Mouse (Mus musculus): ENCODE measurements at regions not wholly inside any gene's neighbourhood (a gene's known extent, or its start where the extent isn't known, plus 50 kb on each side); places are given as distances from the start of the nearest gene placed in this dataset.
A peak's percentile ranks its signal among the peaks of the same experiment; 100 is the strongest.

- DNase-seq = no peak
These were observed 215.9 kb upstream of the Sall1 start for GRCm38 (mm10) chr8:89259881-89260280.

GRCm38 (mm10) chr8:89246342-89246741, 202.4 kb upstream of the Sall1 start:
- DNase-seq = no peak

GRCm38 (mm10) chr8:89245131-89245751, 201.3 kb upstream of the Sall1 start:
- no peak for DNase-seq

GRCm38 (mm10) chr8:89241686-89242085, 197.7 kb upstream of the Sall1 start:
- DNase-seq = peak; percentile 3

- DNase-seq = no peak
These were observed 195.7 kb upstream of the Sall1 start for GRCm38 (mm10) chr8:89239626-89240025.

- no peak for DNase-seq
These were observed 190.1 kb upstream of the Sall1 start for GRCm38 (mm10) chr8:89234041-89234440.

GRCm38 (mm10) chr8:89232318-89232717, 188.4 kb upstream of the Sall1 start:
- no peak for DNase-seq

GRCm38 (mm10) chr8:89229144-89229543, 185.2 kb upstream of the Sall1 start:
- no peak for DNase-seq

GRCm38 (mm10) chr8:89220870-89221269, 176.9 kb upstream of the Sall1 start:
- DNase-seq = no peak

GRCm38 (mm10) chr8:89220381-89220780, 176.4 kb upstream of the Sall1 start:
- DNase-seq = no peak

GRCm38 (mm10) chr8:89219156-89219555, 175.2 kb upstream of the Sall1 start:
- no peak for DNase-seq

- DNase-seq = no peak
These were observed 173.7 kb upstream of the Sall1 start for GRCm38 (mm10) chr8:89217689-89218088.

GRCm38 (mm10) chr8:89211931-89212330, 168.0 kb upstream of the Sall1 start:
- DNase-seq = no peak

- DNase-seq = no peak
These were observed 166.7 kb upstream of the Sall1 start for GRCm38 (mm10) chr8:89210684-89211083.

GRCm38 (mm10) chr8:89207891-89208290, 163.9 kb upstream of the Sall1 start:
- no peak for DNase-seq

- no peak for DNase-seq
These were observed 158.6 kb upstream of the Sall1 start for GRCm38 (mm10) chr8:89202484-89203096.

- DNase-seq = no peak
These were observed 156.3 kb upstream of the Sall1 start for GRCm38 (mm10) chr8:89200301-89200700.

GRCm38 (mm10) chr8:89185314-89185713, 141.4 kb upstream of the Sall1 start:
- DNase-seq = no peak

- no peak for DNase-seq
These were observed 131.7 kb upstream of the Sall1 start for GRCm38 (mm10) chr8:89175631-89176030.

- DNase-seq = no peak
These were observed 127.6 kb upstream of the Sall1 start for GRCm38 (mm10) chr8:89171561-89171960.

- DNase-seq = no peak
These were observed 125.5 kb upstream of the Sall1 start for GRCm38 (mm10) chr8:89169484-89169883.

- DNase-seq = no peak
These were observed 123.1 kb upstream of the Sall1 start for GRCm38 (mm10) chr8:89167026-89167425.

GRCm38 (mm10) chr8:89156909-89157308, 112.9 kb upstream of the Sall1 start:
- DNase-seq = no peak

- DNase-seq = no peak
These were observed 109.6 kb upstream of the Sall1 start for GRCm38 (mm10) chr8:89153605-89154004.

All from cerebellum, adult 9-11 months (tissue).